Mouse (Mus musculus): ENCODE data around the gene Pcdh7.
"Not testable (repeated sequence)": the region's sequence is repeated elsewhere in the genome, so short reads cannot be mapped to it uniquely, and the experiment has no call there.

The Pcdh7 gene

DNA sequence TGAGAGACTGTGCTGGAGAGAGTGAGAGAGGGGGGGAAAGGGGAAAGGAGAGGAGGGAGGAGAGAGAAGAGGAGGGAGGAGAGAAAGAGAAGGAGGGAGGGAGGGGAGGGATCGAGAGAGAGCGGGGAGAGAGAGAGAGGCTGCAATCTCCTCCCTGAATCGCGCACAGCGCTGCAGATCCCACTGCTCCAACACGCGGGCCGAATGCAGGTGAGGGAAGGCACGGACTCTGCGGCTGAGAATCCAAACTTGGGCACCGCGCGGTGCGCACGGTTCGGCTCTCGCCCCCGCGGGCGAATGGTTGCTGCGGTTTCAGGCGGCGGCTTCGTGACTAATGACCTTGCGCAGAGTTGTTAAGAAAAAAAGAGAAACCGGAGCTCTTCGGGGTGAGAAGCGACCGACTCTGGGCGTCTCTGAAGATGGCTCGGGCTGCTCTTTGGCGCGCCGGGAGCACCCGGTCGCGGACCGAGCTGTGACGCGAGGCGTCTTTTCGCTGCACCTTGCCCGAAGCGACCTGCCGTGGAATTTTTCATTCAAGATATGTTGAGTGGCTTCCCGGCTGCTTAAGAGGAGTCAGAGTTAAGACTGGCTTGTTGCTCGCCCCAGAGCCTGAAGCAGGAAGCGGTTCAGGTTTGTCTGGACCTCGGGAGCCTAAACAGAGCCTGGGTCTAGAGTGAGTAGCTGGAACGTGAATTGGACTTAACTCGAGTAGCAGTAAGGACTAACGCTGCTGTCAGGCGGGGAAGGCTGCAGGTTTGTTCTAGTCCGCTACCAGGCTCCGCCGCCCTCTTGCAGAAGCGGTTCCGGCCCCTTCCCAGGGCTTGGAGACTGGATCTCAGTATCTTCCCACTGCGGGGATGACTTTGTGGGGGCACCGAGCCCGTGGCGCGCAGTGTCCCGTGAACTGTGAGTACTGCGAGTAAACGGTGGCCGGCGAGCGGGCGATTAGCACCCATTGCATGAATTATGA lies at the start of gene Pcdh7:
Pcdh7 (plus strand) TSS at position 62 of the 970 bp plus-strand sequence.
- DNase-seq: peak; percentile 14 to 45

DNA sequence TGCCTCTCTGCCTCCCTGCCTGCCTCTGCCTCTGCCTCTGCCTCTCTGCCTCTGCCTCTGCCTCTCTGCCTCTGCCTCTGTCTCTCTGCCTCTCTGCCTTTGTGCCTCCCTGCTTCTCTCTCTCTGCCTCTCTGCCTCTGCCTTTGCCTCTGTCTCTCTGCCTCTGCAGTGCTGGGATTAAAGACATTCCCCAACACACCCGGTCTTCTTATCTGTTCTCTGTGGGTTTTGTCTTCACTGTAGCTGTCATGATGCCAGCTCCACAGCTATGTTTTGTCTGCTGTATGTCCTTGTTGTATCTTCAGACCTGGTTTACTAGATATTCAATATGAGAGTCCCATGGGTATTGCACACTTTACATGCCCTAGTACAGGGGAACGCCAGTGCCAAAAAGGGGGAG lies 40.8 kb upstream of the Pcdh7 start:
- DNase-seq: not testable (repeated sequence)

DNA sequence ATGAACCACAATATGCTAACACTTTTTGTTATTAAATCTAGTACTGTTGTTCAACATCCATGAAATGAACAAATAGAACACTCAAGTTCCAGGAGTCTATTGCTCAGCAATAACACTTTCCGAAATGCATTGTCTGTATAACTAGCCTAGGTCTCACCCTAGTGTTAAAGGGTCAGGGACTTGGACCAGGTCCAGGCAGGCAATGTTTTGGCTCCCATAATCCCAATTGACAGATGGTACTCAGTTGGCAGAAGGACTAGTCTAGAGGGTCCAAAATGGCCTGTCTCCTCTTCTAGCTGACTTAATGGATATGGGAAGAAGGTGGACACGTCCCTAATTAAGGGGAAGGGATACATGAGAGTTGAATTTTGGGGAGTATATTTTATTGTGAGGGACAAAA lies 9.4 kb upstream of the Pcdh7 start:
- no peak for DNase-seq

DNA sequence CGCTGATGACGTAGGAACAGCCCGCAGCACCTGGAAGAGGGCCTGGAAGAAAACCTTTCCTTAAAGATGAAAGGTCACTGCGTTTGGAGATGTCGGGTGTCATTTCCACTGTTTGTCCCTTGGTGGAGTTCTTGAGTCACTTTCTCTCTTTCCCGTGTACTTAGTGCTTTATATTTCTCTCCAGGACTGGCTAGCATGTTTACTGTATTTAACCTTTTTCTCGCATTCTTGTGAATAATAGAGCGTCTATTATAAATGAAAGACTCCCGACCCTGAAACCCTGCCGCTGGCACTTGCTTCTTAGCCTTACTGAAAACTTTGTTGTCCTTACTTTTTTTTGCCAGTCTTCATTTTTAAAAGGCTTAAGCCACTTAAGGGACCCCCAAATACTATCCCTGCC lies 3.8 kb upstream of the Pcdh7 start:
- DNase-seq: peak; percentile 33 to 37

DNA sequence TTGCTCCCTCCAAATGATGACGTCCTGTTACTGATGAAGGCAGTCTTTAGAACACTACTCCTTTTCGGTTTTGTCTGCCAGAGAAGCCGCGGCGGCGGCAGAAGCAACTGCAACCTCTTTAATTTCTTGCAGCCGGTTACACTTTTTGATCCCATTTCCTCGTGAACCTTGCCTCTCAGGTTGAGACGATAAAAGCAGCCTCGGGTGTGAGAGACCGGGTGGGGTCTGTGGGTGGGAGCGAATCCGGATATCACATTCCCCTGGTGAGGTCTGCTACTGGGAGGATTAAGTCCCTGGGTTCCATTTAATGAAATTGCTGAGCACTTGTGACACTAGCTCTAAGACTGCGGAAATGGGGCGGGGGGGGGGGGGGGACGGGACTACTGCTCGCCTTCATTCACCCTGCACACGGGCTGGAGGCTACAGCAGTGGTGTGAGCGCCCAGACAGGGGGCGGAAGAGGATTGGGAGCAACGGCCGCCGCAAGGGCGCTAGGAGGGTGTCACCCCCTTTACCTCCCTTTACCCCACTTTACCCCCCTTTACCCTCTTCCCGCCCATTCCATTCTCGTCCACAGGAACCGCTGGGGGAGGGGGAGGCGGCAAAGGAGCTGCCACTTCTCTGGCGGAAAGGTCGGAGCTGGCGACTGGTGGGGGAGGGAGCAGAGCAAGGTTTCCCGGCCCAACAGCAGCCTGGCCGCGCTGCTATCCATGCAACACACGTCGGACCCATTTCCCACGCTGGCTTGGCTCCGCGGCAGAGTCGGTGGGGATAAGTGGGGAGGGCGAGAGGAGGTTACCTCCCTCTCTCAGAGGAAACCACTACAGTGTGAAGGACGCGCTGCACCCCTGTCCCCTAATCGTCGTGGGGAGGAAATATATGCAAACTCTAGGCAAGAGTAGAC lies 2.9 kb upstream of the Pcdh7 start:
- DNase-seq: peak; percentile 18 to 60

DNA sequence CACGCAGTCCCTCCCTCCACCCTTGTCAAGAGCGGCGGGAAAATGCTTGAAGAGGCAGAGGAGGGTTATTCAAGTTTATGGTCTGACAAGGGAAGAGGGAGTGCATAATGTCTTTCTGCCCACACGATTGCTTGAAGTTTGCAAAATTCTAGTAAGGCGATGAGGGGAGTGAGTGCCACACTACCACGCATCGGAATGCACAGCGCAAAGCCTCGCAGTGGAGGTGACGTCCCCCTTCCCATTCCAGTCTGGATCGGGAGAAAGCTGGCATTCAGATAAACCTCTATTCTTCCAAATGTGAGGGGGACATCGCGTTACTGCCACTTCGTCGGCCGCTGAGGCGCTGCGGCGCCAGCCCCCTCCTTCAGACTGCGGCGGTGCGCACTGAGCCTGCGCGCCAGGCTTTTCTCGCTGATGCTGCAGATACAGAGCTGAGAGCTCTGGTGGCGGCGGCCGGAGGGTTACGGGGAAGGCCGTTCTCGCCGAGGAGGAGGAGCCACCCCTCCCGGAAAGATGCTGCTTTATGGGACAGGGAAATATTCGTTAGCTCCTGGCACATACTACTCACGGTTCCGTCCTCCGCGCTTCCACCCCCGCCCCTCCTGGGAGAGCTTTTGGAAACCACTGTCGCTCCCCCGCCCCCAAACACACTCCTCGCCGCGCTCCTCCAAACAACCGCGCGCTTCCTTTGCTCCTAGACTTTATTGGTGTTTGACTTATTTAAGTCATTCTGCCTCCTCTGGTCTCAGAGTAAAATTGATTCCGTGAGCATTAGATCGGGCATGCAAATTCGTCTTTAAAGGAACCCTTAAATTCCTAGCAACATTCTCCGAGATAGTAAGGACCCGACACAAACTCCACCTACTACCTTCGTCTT lies 2.0 kb upstream of the Pcdh7 start:
- peak; percentile 60 to 77 for DNase-seq

DNA sequence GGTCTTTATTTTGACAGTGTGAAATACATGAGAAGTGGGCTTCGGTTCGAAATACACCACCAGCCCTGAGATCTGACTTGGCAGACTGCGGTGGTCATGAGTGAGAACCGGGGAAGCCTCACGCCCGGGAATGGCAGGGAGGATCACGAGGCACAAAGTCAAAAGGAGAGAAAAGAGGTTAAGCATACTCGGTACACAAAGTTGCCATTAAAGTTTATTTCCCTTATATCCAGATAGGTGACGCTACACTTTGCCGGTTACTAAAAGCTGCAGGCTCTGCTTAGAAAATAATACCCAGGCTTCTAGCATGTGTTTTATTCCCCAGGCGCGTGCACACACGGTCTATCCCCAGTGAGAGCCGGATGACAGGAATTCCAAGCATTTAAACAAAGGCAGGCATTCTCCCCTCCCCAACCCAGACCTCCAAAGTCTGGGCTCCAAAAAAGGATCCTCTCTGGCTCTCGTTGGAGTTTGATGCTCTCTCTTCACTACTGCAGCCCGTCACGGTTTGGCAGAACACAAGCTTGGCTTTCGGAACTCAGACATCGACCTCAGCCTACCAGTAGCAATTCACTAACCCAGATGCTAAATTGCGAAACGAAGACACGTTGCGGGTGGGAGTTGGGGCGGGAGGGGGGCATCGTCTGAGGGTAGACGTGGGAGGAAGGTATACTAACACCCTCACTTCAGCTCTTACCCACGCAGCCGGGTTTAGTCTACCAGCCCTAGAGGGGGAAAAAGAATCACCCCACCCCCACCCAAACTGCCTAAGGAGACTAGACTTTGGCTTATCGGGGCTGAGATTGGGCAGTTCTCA lies 1.1 kb upstream of the Pcdh7 start:
- peak; percentile 4 to 24 for DNase-seq

DNA sequence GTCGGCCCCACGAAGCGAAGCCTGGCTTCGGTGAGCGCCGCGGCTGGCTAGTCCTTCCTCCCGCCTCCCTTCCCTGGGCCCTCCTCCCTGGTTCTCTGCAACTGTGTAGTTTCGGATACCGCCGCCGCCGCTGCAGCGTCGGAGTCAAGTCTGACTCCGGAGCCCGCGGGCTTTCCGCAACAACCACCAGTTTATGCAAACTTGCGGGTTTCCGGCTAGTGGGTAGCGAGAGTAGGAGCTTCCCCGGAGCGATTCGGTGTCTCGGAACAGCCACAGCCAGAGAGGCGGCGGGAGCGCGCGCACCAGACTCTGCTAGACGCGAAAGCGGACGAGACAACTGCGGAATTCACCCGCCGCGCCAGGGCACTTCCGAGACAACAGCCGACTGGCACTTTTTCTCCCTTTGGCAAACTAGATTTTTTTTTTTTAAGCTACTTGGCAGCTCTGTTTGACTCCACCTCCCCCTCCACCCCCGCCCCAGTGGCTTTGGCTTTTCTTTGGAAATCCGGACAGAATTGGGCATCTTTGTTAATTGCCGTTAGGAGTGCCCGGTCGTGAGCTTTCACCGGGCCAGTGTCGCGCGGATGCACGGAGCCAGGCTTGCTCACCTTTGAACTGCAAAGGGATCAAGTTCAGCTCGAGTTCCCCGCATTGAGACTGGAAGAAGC lies 395 bp upstream of the Pcdh7 start:
- peak; percentile 48 to 66 for DNase-seq

DNA sequence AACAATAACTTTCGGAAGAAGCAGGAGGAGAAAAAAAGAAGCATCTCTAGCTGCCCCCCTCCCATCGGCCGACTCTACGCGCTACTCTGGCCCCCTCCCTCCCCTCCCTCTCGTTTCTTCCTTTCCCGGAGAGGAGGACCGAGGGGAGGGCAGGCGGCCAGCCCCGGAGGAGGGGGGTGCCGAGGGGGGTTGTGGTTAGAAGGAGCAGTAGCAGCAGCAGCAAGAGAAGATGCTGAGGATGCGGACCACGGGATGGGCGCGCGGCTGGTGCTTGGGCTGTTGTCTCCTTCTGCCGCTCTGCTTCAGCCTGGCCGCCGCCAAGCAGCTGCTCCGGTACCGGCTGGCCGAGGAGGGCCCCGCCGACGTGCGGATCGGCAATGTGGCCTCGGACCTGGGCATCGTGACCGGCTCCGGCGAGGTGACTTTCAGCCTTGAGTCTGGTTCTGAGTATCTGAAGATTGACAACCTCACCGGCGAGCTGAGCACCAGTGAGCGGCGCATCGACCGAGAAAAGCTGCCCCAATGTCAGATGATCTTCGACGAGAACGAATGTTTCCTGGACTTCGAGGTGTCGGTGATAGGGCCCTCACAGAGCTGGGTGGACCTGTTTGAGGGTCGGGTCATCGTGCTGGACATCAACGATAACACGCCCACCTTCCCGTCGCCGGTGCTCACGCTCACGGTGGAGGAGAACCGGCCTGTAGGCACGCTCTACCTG lies 1.3 kb downstream of the Pcdh7 start:
- peak in 1 of 2 experiments; percentile 40 for DNase-seq

DNA sequence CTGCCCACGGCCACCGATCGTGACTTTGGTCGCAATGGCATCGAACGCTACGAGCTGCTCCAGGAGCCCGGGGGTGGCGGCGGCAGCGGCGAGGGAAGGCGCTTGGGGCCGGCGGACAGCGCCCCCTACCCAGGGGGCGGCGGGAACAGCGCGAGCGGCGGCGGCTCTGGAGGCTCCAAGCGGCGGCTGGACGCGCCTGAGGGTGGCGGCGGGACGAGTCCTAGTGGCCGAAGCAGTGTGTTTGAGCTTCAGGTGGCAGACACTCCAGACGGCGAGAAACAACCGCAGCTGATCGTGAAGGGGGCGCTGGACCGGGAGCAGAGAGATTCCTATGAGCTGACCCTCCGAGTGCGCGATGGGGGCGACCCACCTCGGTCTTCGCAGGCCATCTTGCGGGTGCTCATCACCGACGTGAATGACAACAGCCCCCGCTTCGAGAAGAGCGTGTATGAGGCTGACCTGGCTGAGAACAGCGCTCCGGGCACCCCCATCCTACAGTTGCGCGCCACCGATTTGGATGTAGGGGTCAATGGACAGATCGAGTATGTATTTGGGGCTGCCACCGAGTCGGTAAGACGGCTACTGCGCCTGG lies 1.9 kb downstream of the Pcdh7 start:
- peak; percentile 35 to 72 for DNase-seq

DNA sequence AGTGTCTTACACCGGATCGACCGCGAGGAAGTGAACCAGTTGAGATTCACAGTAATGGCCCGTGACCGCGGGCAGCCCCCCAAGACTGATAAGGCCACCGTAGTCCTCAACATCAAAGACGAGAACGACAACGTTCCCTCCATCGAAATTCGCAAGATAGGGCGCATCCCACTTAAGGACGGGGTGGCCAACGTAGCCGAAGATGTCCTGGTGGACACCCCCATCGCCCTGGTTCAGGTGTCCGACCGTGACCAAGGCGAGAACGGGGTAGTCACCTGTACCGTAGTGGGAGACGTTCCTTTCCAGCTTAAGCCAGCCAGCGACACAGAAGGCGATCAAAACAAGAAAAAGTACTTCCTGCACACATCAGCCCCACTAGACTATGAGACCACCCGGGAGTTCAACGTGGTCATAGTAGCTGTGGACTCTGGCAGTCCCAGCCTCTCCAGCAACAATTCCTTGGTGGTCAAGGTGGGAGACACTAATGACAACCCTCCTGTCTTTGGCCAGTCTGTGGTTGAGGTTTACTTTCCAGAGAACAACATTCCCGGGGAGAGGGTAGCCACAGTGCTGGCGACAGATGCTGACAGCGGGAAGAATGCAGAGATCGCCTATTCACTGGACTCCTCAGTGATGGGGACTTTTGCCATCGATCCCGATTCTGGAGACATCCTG lies 2.6 kb downstream of the Pcdh7 start:
- DNase-seq: peak in 1 of 2 experiments; percentile 8

DNA sequence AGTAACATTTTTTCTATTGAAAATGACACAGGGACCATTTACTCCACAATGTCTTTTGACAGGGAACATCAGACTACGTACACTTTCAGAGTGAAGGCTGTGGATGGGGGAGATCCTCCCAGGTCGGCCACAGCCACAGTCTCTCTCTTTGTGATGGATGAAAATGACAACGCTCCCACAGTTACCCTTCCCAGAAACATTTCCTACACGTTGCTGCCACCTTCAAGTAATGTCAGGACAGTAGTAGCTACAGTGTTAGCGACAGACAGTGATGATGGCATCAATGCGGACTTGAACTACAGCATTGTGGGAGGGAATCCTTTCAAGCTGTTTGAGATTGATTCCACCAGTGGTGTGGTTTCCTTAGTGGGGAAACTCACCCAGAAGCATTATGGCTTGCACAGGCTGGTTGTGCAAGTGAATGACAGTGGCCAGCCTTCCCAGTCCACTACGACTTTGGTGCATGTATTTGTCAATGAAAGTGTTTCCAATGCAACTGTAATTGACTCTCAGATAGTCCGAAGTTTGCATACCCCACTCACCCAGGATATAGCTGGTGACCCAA lies 3.5 kb downstream of the Pcdh7 start:
- DNase-seq: no peak

DNA sequence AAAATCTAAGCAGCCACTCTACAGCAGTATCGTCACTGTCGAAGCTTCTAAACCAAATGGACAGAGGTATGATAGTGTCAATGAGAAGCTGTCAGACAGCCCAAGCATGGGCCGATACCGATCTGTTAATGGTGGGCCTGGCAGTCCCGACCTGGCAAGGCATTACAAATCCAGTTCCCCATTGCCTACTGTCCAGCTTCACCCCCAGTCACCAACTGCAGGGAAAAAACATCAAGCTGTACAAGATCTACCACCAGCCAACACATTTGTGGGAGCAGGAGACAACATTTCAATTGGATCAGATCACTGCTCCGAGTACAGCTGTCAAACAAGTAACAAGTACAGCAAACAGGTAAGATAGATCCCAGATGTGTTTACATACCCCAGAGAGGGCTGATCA lies 4.2 kb downstream of the Pcdh7 start:
- no peak for DNase-seq

DNA sequence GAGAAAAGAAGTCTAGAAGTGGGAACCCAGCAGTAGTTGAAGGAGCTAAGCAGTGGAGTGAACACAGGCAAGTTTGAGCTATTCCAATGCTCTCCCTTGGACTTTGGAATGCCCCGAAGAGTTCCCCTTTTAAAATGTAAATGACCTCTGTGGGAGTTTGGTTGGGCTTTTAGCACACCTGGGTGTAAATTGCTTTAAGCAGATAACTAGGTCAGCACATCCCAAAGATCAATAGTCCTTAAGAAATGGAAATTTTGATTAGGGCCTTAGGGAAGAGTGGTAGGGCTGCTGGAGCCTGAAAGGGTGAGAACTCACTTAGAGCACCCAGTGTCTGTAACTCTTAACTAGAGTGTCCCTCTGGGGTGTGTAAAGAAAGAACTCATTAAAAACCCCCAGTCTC lies 15.7 kb downstream of the Pcdh7 start:
- DNase-seq: no peak

DNA sequence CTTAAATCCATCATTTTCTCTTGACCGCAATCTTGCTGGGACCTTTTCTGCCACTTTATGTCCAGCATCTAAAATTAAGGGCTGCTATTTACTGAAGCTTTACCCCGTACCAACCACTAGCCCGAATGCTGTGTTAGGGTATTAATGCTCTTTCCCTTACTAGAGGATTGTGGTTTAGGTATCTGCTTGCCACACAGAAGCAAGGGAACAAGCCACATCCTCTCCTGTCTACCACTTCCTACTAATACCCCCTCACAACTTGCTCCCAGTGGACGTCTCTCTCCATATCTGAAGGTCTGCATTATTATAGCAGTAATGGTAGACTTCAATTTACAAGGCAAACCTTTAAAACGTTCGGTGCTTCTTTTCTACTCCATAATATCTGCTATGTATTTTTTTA lies 18.0 kb downstream of the Pcdh7 start:
- DNase-seq: no peak

DNA sequence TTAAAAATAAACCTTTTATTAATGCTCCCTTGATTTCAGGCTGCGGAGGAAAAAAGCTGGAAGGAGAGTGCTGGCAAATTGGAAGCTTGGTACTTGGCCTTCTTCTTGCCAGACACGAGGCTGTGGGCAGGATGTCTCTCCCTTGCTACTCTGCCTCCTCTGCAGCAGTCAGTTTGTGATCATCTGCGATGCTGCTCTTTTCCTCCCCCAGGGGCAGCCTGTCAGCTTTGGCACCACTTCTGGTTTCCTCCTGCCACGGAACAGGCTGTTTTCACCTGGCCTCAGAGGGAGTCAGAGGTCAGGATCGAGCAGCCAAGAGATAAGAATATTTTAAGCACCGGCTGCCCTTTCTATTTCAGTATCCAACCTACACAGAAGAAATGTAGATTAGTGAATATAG lies 25.2 kb downstream of the Pcdh7 start:
- DNase-seq: peak in 1 of 2 experiments; percentile 3

DNA sequence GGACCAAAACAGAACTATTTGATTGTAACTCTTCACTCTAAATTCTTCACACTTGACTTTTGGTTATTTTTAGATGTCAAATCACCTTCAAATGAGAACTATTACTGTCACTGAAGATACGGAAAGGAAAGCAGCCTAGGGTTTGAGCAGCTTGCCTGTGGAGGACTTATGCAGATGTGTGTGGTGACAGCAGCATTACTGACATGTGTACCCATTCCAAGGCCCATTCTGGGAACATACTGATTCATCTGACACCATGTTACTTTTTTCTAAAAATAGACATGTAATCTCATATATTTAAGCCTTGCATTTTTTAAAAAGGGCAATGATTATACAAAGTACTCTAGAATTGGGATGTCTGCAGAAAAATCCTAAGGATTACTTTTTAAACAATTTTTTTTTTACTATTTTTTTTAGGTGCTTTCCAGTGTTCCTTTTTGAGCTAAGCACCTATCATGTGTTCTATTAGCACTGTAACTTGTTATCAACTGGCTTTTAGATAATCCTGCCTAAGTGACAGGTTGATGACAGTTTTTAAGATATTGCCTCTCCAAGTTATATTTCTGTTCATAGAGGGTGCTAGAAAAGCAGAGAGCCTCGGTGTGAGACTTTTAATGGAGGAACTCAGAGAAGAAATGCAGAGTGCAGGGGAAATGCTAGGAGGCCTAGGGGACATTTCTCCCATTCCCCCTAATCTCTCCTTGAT lies 26.3 kb downstream of the Pcdh7 start:
- DNase-seq: no peak

DNA sequence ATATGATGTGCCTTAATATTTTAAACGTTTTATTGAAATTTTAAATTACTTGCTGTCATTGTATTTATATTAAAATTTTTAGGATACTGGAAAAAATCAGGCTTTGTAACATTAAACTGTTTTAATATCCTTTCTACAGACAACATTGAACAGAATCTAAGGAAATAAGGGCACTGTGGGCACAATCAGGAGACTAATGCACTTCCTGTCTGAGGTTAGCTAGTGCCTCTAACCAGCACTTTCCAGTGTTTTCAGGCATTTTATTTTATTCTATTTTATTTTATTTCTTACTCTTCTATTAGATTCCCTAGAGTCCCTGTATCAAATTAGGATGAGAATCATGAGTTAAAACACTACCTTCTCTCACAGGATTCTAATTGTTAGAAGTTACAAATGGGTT lies 28.1 kb downstream of the Pcdh7 start:
- DNase-seq: no peak
